Mouse (Mus musculus) spleen, adult 2 months (tissue): Measurements from ENCODE around the gene Ppp1r3g. TPM values are rescaled to one million over a fixed set of nuclear protein-coding genes. Genes with fewer than 3 reads are reported as not detected.

Source experiments
- DNase-seq, 2 experiments: peaks; one replicate each; pipeline versions ENCODE4 v3.0.0 to v3.0.0-alpha.2; 2012 to 2021; ENCODE audit warnings: low spot score in 2 of 2, low read depth in 1 of 2
- H3K27ac ChIP-seq: fragments of 200-500 bp; 2 replicates; pipeline ENCODE4 v1.5.1; 2012; ENCODE audit warnings: low read length, inconsistent platforms; ENCODE audit not compliant: insufficient read depth
- H3K27me3 ChIP-seq: fragments of 200-500 bp; 2 replicates; pipeline ENCODE4 v1.6.1; 2012; ENCODE audit warnings: mild to moderate bottlenecking, moderate library complexity, low read length, inconsistent platforms; ENCODE audit not compliant: control insufficient read depth, insufficient read depth
- H3K36me3 ChIP-seq: fragments of 200-500 bp; 2 replicates; pipeline ENCODE4 v1.6.1; 2012; ENCODE audit warnings: mild to moderate bottlenecking, low read length, inconsistent platforms; ENCODE audit not compliant: control insufficient read depth, insufficient read depth
- H3K4me1 ChIP-seq: fragments of 200-500 bp; 2 replicates; pipeline ENCODE4 v1.6.1; 2011; ENCODE audit warnings: inconsistent platforms; ENCODE audit not compliant: control insufficient read depth, insufficient read depth, insufficient read length
- H3K4me3 ChIP-seq: fragments of 200-500 bp; 2 replicates; pipeline ENCODE4 v1.5.1; 2011; ENCODE audit warnings: mild to moderate bottlenecking, inconsistent platforms; ENCODE audit not compliant: insufficient read depth, insufficient read length; ENCODE audit errors: extremely low read depth
- CTCF ChIP-seq: fragments of 200-500 bp; IDR thresholded peaks from 2 replicates; pipeline ENCODE4 v1.5.1; 2011; ENCODE audit warnings: mild to moderate bottlenecking, inconsistent platforms; ENCODE audit not compliant: insufficient read depth, insufficient read length, insufficient replicate concordance; ENCODE audit errors: extremely low read depth
- POLR2A ChIP-seq: fragments of 200-500 bp; IDR thresholded peaks from 2 replicates; pipeline ENCODE4 v1.6.1; 2011; ENCODE audit warnings: low read depth, low read length, inconsistent platforms
- WGBS: fragments of 180-500 bp; shearing (Covaris S2); methylation state at CpG from one replicate; pipeline ENCODE4 v1.1.7; 2018; 5-methylcytosine and 5-hydroxymethylcytosine counted together
- polyA plus RNA-seq: library from polyadenylated mRNA; depleted of rRNA; stranded (reverse); fragments of >200 nt; gene quantifications from 2 replicates; pipeline ENCODE4 v1.2.3, GENCODE M21; 2012

Gene Ppp1r3g
- polyA plus RNA-seq, 1 experiment: not detected

DNA sequence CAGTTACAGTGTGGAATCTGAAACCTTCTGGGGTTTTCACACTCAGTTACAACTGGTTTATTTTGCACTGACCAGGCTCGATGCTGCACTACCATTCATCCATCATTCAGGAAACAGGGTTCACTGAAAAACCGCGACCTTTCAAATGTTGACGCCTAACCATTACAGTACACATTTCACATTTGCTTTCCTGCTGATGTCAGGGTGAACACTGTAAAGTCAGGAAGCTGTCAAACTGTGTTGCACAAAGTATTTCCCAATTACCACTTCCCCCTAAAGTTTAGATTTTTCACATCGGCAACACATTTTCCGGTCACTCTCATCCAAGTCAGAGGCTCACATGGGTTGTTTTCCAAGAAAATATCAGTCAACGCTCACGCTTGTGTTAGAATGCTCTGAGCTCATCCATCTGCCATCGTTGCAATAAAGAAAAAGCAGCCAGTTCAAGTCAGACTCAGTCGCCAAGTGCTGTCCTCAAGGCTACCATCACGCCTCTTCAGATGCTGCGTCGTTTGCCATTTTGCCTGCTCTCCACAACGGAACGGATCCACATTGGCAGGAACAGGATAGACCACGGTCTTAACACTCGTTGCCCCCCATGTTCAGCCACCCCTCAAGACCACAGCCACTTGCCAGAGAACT, 8.7 kb upstream of the Ppp1r3g start:
- Histone ChIP-seq H3K27ac (no peak overlapping the region), H3K27me3 (no peaks in the 10 kb centered on the region), H3K36me3 (no peaks in the 10 kb centered on the region), H3K4me3 (no peak overlapping the region), H3K4me1 (no peaks in the 10 kb centered on the region)
- no peak for DNase-seq
- TF ChIP-seq CTCF: no peak
- TF ChIP-seq POLR2A: no peak
- 60% methylated on average over 17 of the region's 17 CpGs for WGBS

DNA sequence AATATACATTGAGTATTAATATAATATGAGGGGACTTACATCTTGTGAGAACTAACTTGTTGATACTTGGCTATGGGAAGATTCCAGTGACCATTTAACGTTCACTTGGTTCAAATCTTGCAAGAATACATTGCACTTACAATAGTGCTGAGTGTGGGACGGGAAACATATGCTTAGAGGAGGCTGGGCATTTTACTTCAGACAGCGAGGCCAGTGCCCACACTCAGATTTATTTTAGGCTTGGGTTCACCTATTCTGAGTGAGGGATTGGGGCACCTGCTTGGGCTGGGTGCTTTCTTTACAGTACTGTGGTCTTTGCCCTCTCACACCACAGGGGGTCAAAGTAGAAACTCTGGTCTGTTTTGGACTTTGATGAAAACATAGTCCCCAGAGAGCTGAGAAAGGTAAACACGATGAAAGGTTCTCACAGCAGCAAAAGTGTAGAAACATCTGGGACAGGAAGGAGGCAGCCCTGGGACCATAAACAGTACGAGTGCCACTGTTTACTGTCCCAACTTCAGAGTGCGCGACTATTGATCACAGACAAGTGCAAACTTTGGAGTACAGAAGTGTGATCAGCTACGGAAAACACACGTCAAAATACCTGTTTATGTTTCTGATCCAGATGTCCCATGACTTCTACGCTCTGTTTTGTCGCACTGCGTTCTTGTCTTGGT, 890 bp downstream of the Ppp1r3g start:
- Histone ChIP-seq H3K4me3 (no peak overlapping the region), H3K27me3 (no peaks in the 10 kb centered on the region), H3K36me3 (no peaks in the 10 kb centered on the region), H3K27ac (no peak overlapping the region), H3K4me1 (no peaks in the 10 kb centered on the region)
- DNase-seq: no peak
- 85% methylated on average over 12 of the region's 12 CpGs for WGBS
- no peak for TF ChIP-seq CTCF
- TF ChIP-seq POLR2A: no peak

- no peak for TF ChIP-seq CTCF
- no peak for TF ChIP-seq POLR2A
- Histone ChIP-seq H3K4me1 (no peaks in the 10 kb centered on the region), H3K36me3 (no peaks in the 10 kb centered on the region), H3K27ac (no peak overlapping the region), H3K27me3 (peaks cover 5% of the 10 kb centered on the region; the same call in 1 of the 2 replicates), H3K4me3 (no peak overlapping the region)
- no peak for DNase-seq
- WGBS: 91% methylated on average over 4 of the region's 4 CpGs
Measured at GRCm38 (mm10) chr13:35963583-35963982, 4.9 kb downstream of the Ppp1r3g start.

GRCm38 (mm10) chr13:35967690-35968089, 9.1 kb downstream of the Ppp1r3g start:
- H3K27me3 ChIP-seq: peaks cover 14% of the 10 kb centered on the region
- TF ChIP-seq CTCF: no peak
- no peak for TF ChIP-seq POLR2A
- no peaks in the 10 kb centered on the region for H3K36me3 ChIP-seq
- H3K4me3 ChIP-seq: no peak overlapping the region
- peaks cover 4% of the 10 kb centered on the region; the same call in 1 of the 2 replicates for H3K4me1 ChIP-seq
- 35% methylated on average over 15 of the region's 15 CpGs for WGBS
- no peak for DNase-seq
- H3K27ac ChIP-seq: no peak overlapping the region

- TF ChIP-seq POLR2A (no peak), CTCF (no peak)
- Histone ChIP-seq H3K27ac (no peak overlapping the region), H3K4me1 (peaks cover 4% of the 10 kb centered on the region; the same call in 1 of the 2 replicates), H3K27me3 (peaks cover 14% of the 10 kb centered on the region), H3K4me3 (peak overlapping the region; percentile 14; the same call in 1 of the 2 replicates), H3K36me3 (no peaks in the 10 kb centered on the region)
- WGBS: 3% methylated on average over 38 of the region's 38 CpGs
- no peak for DNase-seq
Measured at GRCm38 (mm10) chr13:35968131-35968718, 9.6 kb downstream of the Ppp1r3g start.

DNA sequence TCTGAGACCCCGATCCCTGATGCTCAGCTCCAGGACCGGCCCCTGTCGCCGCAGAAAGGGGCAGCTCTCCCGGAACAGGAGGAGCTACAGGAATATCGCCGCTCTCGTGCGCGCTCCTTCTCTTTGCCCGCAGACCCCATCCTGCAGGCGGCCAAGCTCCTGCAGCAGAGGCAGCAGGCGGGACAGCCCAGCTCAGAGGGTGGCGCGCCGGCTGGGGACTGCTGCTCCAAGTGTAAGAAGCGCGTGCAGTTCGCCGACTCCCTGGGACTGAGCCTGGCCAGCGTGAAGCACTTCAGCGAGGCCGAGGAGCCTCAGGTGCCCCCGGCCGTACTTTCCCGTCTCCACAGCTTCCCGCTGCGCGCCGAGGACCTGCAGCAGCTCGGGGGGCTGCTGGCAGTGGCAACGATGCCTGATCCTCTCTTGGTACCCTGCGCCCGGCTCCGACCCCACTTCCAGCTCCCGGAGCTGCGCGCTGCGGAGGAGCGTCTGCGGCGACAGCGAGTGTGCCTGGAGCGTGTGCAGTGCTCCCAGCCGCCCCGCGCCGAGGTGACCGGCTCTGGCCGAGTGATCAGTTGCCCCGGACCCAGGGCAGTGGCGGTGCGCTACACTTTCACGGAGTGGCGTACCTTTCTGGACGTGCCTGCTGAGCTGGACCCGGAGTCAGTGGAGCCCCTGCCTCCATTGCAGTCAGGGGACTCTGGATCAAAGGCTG, 10.2 kb downstream of the Ppp1r3g start:
- TF ChIP-seq CTCF (no peak), POLR2A (no peak)
- 2% methylated on average over 57 of the region's 57 CpGs for WGBS

GRCm38 (mm10) chr13:35969431-35969721, 10.7 kb downstream of the Ppp1r3g start:
- whole genome bisulfite sequencing: 3% methylated on average over 18 of the region's 18 CpGs
- TF ChIP-seq POLR2A (no peak), CTCF (no peak)
- Histone ChIP-seq H3K27me3 (peaks cover 14% of the 10 kb centered on the region), H3K4me1 (peaks cover 4% of the 10 kb centered on the region; the same call in 1 of the 2 replicates), H3K27ac (no peak overlapping the region), H3K4me3 (no peak overlapping the region), H3K36me3 (no peaks in the 10 kb centered on the region)
- DNase-seq: no peak

More for the DNA sequence above, 10.2 kb downstream of the Ppp1r3g start:
- no peaks in the 10 kb centered on the region for H3K36me3 ChIP-seq
- peaks cover 14% of the 10 kb centered on the region for H3K27me3 ChIP-seq
- H3K27ac ChIP-seq: no peak overlapping the region
- peak overlapping the region; percentile 14; the same call in 1 of the 2 replicates for H3K4me3 ChIP-seq
- DNase-seq: no peak
- H3K4me1 ChIP-seq: peaks cover 4% of the 10 kb centered on the region; the same call in 1 of the 2 replicates
